Mouse (Mus musculus) kidney, adult 9 months (tissue): ENCODE measurements around the gene Dock6.
"Not testable (repeated sequence)": the region's sequence is repeated elsewhere in the genome, so short reads cannot be mapped to it uniquely, and the experiment has no call there.

Source experiments
- DNase-seq: peaks from one replicate; pipeline ENCODE4 v3.0.0; 2022

Gene Dock6

DNA sequence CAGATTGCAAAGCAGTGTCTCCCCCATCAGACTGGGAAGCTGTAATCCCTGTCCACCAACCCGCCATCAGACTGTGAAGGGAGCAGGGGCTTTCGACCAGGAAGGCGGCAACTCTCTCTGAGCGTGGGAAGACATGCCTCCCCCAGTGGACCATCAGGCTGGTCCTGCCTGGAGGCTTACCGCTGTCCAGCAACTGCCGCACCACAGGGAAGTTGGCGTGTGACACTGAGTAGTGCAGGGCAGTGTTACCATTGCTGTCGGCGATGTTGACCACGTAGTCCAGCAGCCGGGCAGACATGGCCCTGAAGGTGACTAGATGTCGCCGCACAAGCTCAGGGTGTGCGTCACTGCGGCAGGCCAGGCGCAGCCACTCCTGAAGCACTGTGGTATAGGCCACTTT lies 78.1 kb downstream of the Dock6 start:
- DNase-seq: no peak

DNA sequence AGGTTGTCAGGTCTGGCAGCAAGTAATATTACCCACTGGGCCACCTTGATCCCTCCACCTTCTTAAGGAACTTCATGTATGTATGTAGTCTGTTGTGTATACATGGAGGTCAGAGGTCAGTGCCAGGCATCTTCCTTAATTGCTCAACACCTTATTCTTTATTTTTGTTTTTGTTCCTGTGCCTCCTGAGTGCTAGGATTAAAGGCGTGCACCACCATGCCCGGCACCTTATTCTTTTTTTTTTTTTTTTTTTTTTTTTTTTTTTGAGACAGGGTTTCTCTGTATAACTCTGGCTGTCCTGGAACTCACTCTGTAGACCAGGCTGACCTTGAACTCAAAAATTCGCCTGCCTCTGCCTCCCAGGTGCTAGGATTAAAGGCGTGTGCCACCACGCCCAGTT lies 79.0 kb downstream of the Dock6 start:
- not testable (repeated sequence) for DNase-seq

DNA sequence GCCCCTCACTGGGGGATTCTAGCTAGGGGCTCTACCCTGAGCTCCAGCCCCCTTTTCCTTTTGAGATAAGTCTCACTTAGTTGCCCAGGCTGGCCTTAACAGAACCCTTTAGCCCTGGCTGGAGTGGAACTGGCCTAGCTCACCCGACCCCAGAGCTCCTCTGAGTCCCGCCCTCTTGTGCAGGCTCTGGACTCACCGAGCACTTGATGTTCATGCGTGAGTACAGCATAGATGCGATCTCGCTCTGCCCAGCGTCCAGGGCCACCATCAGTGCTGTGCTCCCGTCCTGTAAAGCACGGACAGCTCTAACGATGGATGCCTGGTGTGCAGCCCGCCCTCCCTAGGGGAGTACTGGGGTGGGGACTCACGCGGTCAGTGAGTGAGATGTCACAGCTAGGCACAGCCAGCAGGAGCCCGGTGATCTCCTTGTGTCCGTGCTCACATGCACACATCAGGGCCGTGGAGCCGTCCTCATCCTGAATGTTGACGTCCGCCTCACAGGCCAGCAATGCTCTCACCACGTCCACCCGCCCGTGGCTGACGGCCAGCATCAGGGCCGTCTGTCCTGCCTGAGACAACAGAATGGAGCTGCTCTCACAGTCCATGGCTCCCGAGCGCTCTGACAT lies 82.8 kb downstream of the Dock6 start:
- DNase-seq: no peak

DNA sequence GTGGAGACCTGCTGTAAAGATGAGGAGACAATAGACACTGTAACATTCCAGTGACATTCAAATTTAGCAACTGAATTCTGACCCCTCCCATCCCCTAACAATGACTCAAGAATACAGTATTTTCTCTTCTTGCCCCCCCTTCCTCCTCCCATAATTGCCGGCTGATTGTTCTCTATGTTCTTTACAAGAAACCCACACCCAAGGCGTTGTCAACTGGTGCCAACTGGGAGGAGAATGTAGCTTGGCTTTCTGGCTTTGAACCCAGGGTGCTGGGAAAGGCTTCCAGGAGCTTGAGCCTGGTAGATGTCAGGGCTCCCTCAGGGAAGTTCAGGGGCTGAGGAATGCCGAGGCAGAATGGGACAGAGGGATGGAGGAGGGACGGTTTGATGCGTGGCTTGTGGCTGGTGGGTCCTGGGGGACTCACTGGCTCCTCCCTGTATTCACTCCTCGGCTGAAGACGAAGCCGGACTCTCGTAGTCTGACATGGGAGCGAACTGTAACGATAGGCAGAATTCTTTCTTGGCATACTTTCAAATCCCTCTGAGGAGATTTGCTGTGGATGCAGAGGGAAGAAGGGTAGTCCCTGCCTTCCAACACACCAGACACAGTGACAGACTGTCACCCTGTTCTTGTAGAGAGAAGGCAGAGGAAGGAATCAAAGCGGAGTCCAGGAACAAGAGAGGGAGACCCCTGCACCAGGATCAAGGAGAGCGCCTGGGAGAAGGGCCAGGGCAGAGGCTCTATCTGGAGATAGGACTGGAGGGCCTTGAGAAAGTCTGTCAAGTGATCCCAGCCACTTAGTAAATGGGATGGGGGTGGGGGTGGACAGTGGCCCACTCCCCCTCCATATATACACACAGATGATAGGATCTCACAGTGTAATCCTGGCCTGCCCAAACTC lies 83.7 kb downstream of the Dock6 start:
- no peak for DNase-seq

DNA sequence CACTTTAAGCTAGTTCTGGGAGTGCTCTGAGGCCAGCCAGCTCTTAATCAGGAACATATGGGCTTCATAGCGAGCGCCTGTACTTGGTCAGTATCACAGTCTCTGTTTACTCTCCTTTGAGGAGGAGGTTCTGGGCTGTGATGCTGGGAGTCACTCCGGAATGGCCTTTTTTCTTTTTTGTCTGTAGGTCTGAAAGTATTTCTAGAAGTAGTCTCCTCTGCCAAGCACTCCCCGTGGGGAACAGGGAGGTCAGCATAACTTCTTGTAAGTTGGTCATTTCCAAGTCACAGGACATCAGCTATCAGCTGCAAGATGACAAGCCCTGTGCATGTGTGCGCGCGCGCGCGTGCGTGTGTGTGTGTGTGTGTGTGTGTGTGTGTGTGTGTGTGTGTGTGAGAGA lies 84.5 kb downstream of the Dock6 start:
- DNase-seq: no peak

DNA sequence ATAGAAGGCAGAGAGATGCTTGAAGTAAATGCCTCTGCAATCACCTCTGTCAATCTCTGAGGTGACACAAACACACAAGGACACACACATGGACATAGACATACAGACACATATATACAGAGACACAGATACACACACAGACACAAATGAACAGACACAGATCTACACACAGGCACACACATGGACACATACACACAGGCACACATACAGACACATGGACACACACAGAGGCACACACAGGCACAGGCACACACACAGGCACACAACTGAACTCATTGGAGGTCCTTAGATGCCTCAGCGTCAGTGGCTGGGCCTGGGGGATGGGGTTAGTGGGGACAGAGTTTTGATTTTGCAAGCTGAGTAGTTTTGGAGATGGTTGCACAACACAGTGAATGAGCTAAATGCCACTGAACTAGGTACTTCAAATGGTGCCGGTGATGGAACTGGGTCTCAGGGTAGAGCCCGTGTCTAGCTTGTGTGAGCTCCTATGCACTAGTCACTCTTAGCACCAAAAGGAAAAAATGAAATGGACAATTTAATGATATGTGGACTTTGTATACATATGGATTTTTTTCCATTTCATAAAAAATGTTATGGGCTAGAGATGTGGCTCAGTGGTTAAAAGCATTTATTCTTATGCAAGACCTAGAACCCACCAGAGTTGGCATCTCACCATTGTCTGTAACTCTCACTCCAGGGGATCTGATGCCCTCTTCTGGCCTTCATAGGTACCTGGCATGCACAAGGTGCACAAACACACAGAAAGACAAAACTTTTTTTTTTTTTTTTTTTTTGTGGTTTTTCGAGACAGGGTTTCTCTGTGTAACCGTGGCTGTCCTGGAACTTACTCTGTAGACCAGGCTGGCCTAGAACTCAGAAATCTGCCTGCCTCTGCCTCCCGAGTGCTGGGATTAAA lies 88.1 kb downstream of the Dock6 start:
- DNase-seq: no peak

DNA sequence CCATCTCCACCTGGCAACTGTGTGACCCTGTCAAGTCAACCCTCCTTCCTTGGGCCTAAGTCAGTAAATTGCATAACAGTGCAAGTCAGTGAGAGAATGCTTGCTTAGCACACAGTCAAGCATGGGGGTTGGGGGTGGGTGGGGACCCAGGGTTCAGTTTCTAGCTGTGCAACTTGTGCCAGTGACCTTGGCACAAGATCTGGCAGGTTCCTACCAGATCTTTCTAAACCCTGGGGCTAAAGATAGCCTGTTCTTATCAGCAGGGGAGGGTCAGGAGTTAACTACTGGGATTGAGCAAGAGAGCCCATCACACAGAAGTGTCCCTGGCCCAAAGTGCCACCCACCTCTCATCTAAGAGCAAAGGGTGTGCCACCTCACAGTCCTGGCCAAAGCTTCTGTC lies 90.3 kb downstream of the Dock6 start:
- no peak for DNase-seq

DNA sequence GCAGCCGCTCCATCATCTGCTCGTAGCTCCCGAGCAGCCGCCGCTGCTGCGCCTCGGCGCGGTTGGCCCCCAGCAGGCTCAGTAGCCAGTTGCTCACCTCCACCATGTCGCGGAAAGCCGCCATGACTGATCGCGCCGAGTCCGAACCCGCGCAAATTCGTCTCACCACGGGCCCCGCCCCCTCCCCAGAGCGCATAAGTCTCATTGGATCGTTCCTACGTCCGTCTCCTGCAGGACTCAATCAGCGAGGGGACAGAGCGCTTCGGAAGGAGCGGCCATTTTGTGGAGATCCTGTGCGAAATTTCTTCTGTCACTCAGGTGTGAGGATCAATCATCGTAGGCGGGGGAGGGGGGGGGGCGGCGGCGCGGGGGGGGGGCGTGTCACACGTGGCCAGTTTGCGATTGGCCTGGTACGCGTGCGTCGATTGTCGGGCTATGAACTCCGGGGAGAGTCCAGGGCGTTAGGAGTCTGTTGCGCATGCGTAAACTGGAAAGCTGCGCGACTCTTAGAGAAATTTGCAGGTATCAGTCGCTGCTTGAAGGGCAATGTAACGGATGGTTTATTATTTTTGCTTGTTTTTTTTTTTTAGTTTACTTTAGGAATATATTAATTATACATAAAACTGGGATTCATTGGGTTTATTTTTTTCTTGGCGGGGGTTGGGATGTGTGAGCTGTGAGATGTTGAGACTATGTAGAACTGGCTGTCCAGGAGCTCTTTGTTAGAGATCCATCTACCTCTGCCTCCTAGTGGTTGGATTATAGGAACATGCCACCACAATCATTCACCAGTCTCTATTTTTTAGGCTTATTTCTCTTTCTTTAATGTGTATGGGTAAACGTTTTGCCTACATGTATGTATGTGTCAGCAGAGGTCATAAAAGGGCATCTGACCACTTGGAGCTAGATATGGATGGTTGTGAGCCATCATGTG lies 92.0 kb downstream of the Dock6 start, which contains the start of gene Spc24:
Gene Spc24 (minus strand): TSS at position 149 of the 934 bp plus-strand sequence.
- DNase-seq: peak; percentile 97

DNA sequence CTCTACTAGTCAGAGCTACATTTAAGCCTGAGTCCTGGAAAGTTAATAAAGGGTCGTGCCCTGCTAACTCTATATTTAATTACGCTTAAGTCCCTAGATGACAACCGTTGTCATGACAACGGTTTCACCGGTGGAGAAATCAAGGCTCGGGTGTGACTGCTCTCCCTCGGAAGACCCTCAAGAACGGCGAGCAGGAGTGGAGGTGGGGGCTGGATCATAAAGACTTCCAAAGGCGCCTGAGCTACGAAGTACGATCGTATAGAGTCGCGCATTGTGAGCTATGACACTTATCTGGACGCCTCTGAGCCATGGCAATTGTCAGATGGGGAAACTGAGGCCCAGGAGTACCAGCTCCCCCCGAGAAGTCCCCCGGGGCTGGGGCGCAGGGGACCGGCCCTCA lies 92.7 kb downstream of the Dock6 start:
- DNase-seq: peak; percentile 41

DNA sequence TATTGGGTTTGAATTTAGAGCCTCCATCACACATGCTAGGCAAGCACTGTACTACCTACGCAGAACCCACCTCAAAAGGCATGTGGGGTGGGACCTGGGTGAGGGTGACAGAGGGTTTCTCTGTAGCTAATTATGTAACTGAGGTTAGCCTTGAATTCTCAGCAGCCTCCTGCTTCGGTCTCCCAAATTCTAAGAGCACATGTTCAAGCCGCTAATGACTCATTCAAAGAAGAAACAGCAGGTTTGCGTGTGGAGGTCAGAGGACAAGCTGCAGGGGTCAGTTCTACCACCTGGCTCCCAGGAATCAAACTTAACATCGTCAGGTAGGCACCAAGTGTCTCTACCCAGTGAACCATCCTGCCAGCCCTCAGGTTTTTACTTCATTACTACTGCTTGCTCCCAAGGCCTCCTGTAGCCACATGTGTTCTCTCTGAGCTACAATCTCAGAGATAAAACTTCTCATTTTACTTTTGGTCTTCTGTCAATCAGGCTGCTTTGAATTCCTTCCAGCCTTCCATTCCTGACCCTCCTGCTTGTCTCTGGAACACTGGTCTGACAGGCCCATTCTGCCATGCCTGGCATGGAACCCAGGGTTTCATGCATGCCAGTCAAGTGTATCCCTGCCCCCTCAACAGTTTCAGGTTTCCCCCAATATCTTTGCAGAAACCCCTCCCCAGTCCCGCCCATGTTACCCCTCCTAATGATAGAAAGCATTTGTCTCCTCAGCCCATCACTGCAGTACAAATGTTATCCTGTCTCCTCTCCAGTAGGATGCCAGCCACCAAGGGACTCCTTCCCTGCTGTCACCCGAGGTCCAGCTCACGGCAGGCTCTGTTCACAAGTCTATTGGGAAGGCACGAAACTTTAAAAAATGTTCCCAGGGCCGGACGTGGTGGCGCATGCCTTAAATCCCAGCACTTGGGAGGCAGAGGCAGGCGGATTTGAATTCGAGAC lies 93.6 kb downstream of the Dock6 start:
- DNase-seq: no peak

DNA sequence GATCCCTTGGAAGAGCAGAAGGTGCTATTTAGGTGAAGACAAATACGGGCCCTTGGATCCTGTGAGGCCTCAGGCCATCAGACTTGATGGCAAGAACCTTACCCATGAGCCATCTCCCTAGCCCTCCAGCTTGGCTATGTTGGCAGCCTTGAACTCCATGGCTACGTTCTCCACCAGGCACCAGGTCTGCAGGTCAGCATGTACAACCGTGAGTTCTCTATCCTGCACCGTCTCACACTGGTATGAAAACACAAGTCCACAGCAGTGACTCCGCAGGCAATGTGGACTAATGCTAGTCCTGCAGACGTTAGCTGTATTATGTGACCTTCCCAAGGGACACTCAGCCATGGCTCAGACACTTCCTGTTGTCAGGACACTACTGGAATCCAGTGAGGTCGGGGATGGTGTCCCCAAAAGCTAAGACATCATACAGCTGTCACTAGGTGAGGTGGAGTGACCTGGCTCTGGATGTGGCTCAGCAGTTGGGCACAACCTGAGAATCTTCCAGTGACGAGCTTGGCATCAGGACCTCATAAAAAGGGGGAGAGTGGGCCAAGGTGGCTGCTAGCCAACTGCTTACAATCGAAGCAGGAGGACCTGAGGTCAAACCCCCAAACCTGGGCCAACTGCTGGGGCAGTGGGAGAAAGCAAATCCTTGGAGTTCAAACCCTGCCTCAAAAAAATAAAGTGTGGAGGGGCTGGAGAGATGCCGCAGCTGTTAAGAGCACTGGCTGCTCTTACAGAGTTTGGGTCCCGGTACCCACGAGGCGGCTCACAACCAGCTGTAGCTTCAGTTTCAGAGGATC lies 97.7 kb downstream of the Dock6 start:
- DNase-seq: peak; percentile 48

DNA sequence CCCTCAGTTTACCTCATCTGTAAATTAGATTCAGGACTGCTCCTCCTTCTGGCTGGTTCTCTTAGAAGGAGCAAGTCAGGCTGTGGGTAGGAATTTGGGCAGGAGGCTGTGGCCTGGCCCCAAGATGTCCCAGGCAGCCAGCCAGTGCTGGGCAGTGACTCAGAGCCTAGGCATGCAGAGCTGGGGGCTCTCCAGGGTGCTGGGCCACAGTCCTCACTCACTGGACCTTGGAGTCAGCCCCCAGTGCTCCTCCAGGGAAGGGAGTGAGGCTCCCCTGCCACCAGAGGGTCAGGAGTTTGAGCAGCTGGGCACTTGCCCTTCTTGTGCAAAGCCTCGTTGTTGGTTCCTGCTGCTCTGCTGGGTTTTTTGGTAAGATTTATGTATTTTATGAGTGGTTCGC lies 98.4 kb downstream of the Dock6 start:
- DNase-seq: peak; percentile 75

DNA sequence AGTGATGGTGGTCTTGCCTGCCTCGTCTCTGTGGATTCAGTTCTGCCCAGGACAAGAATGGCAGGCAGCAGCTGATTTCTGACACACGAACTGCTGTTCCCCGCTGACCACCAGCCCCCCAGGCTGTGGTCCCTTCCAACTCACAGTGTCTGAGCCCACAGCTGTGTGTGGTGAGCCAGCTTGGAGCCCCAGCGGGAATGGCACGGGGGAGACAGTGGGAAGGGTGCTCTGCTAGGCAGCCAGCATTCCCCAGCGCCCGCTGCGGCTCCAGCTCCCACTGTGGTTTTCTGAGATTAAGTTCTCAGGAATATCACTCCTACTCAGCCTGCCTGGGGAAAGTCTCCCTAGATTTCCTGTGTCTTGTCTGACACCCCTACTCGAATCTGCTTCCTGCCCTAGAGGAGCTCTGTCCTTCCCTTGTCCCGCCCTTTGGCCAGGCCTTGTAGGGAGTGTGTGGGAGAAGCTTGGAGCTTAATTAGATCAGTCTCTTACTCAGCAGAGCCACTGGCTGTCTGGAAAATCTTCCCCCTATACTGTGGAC lies 100.1 kb downstream of the Dock6 start:
- peak; percentile 63 for DNase-seq

DNA sequence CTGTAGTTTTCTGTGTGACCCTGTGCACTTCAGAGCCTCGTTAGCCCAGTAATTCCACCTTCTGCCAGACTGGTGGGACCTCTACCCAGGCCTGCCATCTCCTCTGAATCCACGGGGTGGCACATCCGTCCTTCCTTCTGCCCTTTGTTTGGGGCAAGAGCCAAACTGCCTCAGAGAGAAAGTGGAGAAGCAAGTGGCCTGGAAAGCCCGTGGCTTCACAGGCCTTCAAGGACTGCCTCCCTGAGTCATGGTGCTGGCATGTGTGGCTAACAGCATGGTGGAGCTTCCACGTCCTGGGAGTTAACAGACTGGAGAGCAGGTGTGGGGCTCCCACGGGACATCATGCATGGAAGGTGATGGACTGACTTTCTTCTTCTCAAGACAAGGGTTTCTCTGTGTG lies 101.1 kb downstream of the Dock6 start:
- DNase-seq: no peak

DNA sequence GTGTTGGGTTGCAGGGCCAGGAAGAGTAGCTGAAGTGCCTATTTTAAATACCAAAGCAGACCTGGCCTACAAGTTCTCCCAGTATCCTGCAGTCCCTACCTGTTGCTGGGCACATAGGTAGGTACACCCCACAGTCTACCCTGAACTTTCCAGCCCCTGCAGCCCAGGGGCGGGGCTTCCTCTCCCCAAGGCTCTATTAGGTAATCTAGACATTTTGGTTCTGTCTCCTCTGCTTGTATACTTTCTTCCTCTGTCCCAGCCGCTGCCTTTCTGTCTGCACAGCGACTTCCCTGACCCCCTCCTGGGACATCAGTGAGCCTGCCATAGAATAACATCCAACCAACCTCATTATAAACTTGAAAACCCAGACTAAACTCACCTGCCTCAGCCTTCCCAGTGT lies 102.1 kb downstream of the Dock6 start:
- no peak for DNase-seq
